Mouse (Mus musculus) thymus, adult 2 months (tissue): ENCODE measurements at regions not wholly inside any gene's neighbourhood (a gene's known extent, or its start where the extent isn't known, plus 50 kb on each side); places are given as distances from the start of the nearest gene placed in this dataset.

Experiments used
- CTCF ChIP-seq: fragments of 200-500 bp; IDR thresholded peaks from 2 replicates; pipeline ENCODE4 v1.5.1; 2012; ENCODE audit warnings: mild to moderate bottlenecking, control low read depth, low read length, moderate library complexity, borderline replicate concordance; ENCODE audit not compliant: control insufficient read depth, poor library complexity, insufficient read depth; ENCODE audit errors: extremely low read depth
- POLR2A ChIP-seq: fragments of 200-500 bp; IDR thresholded peaks from 2 replicates; pipeline ENCODE4 v1.6.1; 2012; ENCODE audit warnings: mild to moderate bottlenecking, low read length, control low read depth, moderate library complexity; ENCODE audit not compliant: control insufficient read depth, poor library complexity, insufficient read depth; ENCODE audit errors: extremely low read depth

DNA sequence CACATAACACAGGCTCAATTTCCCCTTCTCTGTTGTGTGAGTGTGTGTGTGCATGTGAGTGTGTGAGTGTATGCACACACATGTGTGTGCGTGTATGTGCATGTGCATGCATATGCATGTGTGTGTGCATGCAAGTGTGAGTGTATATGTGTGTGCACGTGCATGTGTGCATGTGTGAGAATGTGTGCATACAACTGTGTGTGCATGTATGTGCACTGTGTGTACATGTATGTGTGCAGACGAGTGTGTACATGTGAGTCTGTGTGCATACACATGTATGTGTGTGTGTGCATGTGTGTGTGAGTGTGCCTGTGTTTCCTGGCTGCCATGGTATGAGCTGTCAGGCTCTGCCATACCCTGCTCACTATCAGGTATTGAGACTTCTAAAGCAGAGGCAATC is 91.3 kb upstream of the A230072I06Rik start:
- no peak for TF ChIP-seq POLR2A
- no peak for TF ChIP-seq CTCF
